Mouse (Mus musculus) liver, postnatal 0 days (tissue): Measurements from ENCODE around the gene Tinagl1. TPM values are rescaled to one million over a fixed set of nuclear protein-coding genes. Genes with fewer than 3 reads are reported as not detected.
A peak's percentile ranks its signal among the peaks of the same experiment; 100 is the strongest.

Experiments
- ATAC-seq: fragments of 200-750 bp; cut with Nextera tagmentation; 2 replicates; pipeline ENCODE4 v1.8.0; 2017; ENCODE audit warnings: mild to moderate bottlenecking, moderate library complexity
- DNase-seq: peaks from one replicate; pipeline ENCODE4 v3.0.0-alpha.2; 2016
- H3K27ac ChIP-seq: fragments of 300-500 bp; sonication (generic); 2 replicates; pipeline ENCODE4 v1.5.1; 2014; ENCODE audit warnings: antibody characterized with exemption, moderate library complexity, mild to moderate bottlenecking, low read depth
- H3K27me3 ChIP-seq: fragments of 300-500 bp; sonication (generic); 2 replicates; pipeline ENCODE4 v1.6.1; 2014; ENCODE audit warnings: low read length, control low read depth, mixed read lengths; ENCODE audit not compliant: insufficient read depth
- H3K36me3 ChIP-seq: fragments of 300-500 bp; sonication (generic); replicated peaks from 2 replicates; pipeline ENCODE4 v1.6.1; 2014; ENCODE audit warnings: mild to moderate bottlenecking, control low read depth, low read length, moderate library complexity, mixed read lengths; ENCODE audit not compliant: insufficient read depth
- H3K4me1 ChIP-seq: fragments of 300-500 bp; sonication (generic); 2 replicates; pipeline ENCODE4 v1.6.1; 2014; ENCODE audit warnings: antibody characterized with exemption, mild to moderate bottlenecking, control low read depth; ENCODE audit not compliant: insufficient read depth
- H3K4me2 ChIP-seq: fragments of 300-500 bp; sonication (generic); 2 replicates; pipeline ENCODE4 v1.6.1; 2014; ENCODE audit warnings: low read depth, mild to moderate bottlenecking, low read length, moderate library complexity, mixed read lengths
- H3K4me3 ChIP-seq: fragments of 300-500 bp; sonication (generic); 2 replicates; pipeline ENCODE4 v1.5.1; 2014; ENCODE audit warnings: low read depth, low read length
- H3K9ac ChIP-seq: fragments of 300-500 bp; sonication (generic); replicated peaks from 2 replicates; pipeline ENCODE4 v1.6.1; 2014; ENCODE audit warnings: mild to moderate bottlenecking, moderate library complexity
- H3K9me3 ChIP-seq: fragments of 300-500 bp; sonication (generic); 2 replicates; pipeline ENCODE4 v1.6.1; 2016; ENCODE audit warnings: mild to moderate bottlenecking, control low read depth, low read length, mixed read lengths
- CTCF ChIP-seq: sonication (generic); IDR thresholded peaks from 2 replicates; pipeline ENCODE4 v1.5.1; 2016; ENCODE audit warnings: antibody characterized with exemption, low read depth
- EP300 ChIP-seq: IDR thresholded peaks from 2 replicates; pipeline ENCODE4 v1.6.1; 2016; ENCODE audit warnings: antibody characterized with exemption, low read depth, mild to moderate bottlenecking
- WGBS: fragments of 180-500 bp; shearing (Covaris S2); extraction: QIAGEN DNeasy Blood & Tissue Kit; methylation state at CpG from one replicate; pipeline ENCODE4 v1.1.7; 2014; ENCODE audit not compliant: insufficient replicate concordance; 5-methylcytosine and 5-hydroxymethylcytosine counted together
- polyA plus RNA-seq: library from polyadenylated mRNA; unstranded; fragments of >200 nt; fragmentation: Nextera tagmentation; extraction: Ambion mirVana; gene quantifications from 2 replicates; pipeline ENCODE4 v1.2.1, GENCODE M21; 2015

Gene Tinagl1
- 22.6 and 22.9 TPM in 2 replicates for polyA plus RNA-seq

DNA sequence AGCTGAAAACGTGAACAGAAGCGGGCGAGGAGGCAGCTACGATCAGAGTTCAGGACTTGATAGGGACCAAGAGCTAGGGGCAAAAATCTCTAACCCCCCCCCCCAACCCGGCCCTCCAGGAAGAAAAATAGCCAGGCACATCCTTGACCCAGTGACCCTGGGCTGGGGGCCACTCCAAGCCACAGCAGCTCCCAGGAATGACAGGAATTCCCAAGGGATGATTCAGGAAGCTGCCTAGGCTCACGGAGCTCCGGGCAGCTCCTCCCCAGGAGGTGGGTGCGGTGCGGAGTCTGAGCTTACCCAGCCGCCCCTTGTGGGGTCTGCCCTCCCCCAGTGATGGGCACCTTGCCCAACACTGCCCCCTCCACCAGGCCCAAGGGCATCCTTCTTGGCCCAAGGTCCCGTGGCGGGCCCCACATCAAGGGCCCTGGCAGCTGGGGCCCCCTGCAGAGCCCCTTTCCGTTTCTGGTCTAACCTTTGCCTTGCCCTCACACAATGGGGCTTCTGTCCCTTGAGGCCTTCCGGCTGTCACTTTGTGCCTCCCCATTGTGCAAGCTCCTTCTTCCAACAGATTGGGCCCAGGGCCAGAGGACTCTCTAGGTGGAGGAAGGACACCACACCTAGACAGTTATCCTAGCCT, at the start of gene Tinagl1:
TSS of gene Tinagl1 (minus strand) at position 51 of the 640 bp plus-strand sequence.
- TF ChIP-seq EP300: no peak
- no peak for TF ChIP-seq CTCF
- 0 out of 2 replicates have a peak, but pooled peaks cover 9% of the 10 kb centered on the region for H3K27me3 ChIP-seq
- H3K4me2 ChIP-seq: peak within 1 kb of the TSS; percentile 67

DNA sequence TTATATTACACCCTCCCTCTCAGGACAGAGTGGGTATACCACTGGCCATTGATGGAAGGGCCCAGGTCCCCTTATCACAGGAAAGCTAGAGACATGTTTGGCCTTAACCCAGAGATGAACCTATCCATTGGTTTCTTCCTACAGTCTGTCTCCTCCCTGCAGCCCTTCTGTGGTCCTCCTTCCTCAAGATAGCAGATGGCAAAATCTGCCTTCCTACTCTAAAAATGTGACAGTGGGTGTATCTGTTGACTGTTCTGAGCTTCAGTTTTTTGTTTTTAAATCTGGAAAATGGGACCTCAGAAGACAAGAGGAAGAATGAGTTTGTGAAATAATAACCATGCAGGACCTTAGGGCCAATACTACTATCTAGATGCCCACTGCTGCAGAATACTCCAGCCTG, 49.1 kb upstream of the Tinagl1 start:
- ATAC-seq (no peak), DNase-seq (no peak)
- H3K4me3 ChIP-seq: no peak overlapping the region
- no peaks in the 10 kb centered on the region for H3K27me3 ChIP-seq
- H3K9me3 ChIP-seq: no peaks in the 10 kb centered on the region
- no peak overlapping the region for H3K4me2 ChIP-seq
- TF ChIP-seq CTCF: no peak
- TF ChIP-seq EP300: no peak
- H3K9ac ChIP-seq: no peak overlapping the region
- H3K27ac ChIP-seq: no peak overlapping the region
- no peaks in the 10 kb centered on the region for H3K4me1 ChIP-seq
- H3K36me3 ChIP-seq: no peaks in the 10 kb centered on the region

More for the DNA sequence above, at the start of gene Tinagl1:
- Histone ChIP-seq H3K9me3 (no peaks in the 10 kb centered on the region), H3K4me3 (peak within 1 kb of the TSS; percentile 38), H3K36me3 (no peaks in the 10 kb centered on the region), H3K4me1 (peaks cover 24% of the 10 kb centered on the region), H3K9ac (peak within 1 kb of the TSS; percentile 59), H3K27ac (peak within 1 kb of the TSS; percentile 78)
- peak; percentile 9; the same call in 1 of the 2 replicates for ATAC-seq
- WGBS: 5% methylated on average over 14 of the region's 14 CpGs
- peak; percentile 59 for DNase-seq

DNA sequence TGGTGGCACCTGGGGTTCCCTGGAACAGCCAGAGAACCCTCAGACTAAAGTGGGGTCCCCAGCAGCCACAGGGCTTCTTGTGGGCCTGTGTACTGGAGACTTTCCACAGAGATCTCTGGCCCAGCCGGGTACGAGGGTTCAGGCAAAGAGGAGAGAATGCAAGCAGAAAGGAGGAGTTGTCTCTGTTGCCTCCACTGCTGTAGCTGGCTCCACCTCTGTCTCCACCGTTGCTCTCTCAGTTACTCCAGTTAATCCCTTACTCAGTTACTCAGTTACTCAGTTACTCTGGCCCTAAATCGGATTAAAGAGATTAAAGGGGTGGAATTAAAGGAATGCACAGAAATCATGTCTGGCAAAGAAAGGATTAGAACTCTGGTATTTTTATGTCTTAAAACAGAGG, 47.3 kb upstream of the Tinagl1 start, which contains the start of gene Gm853:
TSS of gene Gm853 (minus strand) at position 223 of the 400 bp plus-strand sequence.
- H3K9me3 ChIP-seq: no peaks in the 10 kb centered on the region
- no peak within 1 kb of the TSS for H3K4me2 ChIP-seq
- no peaks in the 10 kb centered on the region for H3K27me3 ChIP-seq
- H3K4me3 ChIP-seq: no peak within 1 kb of the TSS
- no peaks in the 10 kb centered on the region for H3K4me1 ChIP-seq
- no peak for TF ChIP-seq CTCF
- TF ChIP-seq EP300: no peak
- WGBS: 66% methylated on average over 4 of the region's 4 CpGs
- ATAC-seq: no peak
- no peak within 1 kb of the TSS for H3K27ac ChIP-seq
- no peaks in the 10 kb centered on the region for H3K36me3 ChIP-seq
- no peak for DNase-seq
- no peak within 1 kb of the TSS for H3K9ac ChIP-seq

GRCm38 (mm10) chr4:130220176-130220575, 45.3 kb upstream of the Tinagl1 start:
- WGBS: 72% methylated on average over 9 of the region's 9 CpGs

GRCm38 (mm10) chr4:130215392-130215791, 40.5 kb upstream of the Tinagl1 start:
- TF ChIP-seq CTCF (no peak), EP300 (no peak)
- no peaks in the 10 kb centered on the region for H3K36me3 ChIP-seq
- H3K4me2 ChIP-seq: no peak overlapping the region
- H3K4me1 ChIP-seq: 0 out of 2 replicates have a peak, but pooled peaks cover 3% of the 10 kb centered on the region
- H3K9ac ChIP-seq: no peak overlapping the region
- no peak overlapping the region for H3K4me3 ChIP-seq
- DNase-seq: no peak
- ATAC-seq: no peak
- no peaks in the 10 kb centered on the region for H3K27me3 ChIP-seq
- no peak overlapping the region for H3K27ac ChIP-seq
- WGBS: 85% methylated on average over 8 of the region's 8 CpGs
- H3K9me3 ChIP-seq: no peaks in the 10 kb centered on the region

More at GRCm38 (mm10) chr4:130220176-130220575, 45.3 kb upstream of the Tinagl1 start:
- Histone ChIP-seq H3K36me3 (no peaks in the 10 kb centered on the region), H3K4me2 (no peak overlapping the region), H3K27ac (no peak overlapping the region), H3K4me1 (no peaks in the 10 kb centered on the region), H3K27me3 (no peaks in the 10 kb centered on the region), H3K4me3 (no peak overlapping the region), H3K9me3 (no peaks in the 10 kb centered on the region), H3K9ac (no peak overlapping the region)
- no peak for ATAC-seq
- no peak for TF ChIP-seq CTCF
- no peak for TF ChIP-seq EP300
- no peak for DNase-seq

DNA sequence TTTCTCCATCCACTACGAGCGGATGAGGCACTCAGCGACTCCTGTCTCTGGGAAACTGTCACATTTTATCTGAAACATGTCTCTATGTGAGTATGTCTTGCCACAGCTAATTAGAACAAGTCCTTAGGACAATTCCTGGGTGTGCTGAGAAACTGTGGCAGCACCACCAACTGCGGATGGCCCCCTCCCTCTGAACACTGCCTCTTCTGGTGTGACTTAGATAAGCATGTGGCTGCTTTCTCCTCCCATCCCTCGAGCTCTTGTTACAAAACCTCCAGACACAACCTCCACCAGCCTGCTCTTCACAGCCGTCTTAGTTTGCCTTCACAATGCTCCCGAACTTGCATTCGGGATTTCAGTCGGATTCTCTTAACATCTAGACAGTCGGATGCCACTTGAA, 38.9 kb upstream of the Tinagl1 start:
- no peak overlapping the region for H3K4me3 ChIP-seq
- H3K9ac ChIP-seq: no peak overlapping the region
- H3K36me3 ChIP-seq: no peaks in the 10 kb centered on the region
- WGBS: 64% methylated on average over 10 of the region's 10 CpGs
- H3K27ac ChIP-seq: no peak overlapping the region
- H3K9me3 ChIP-seq: no peaks in the 10 kb centered on the region
- H3K4me2 ChIP-seq: no peak overlapping the region
- DNase-seq: no peak
- 0 out of 2 replicates have a peak, but pooled peaks cover 3% of the 10 kb centered on the region for H3K4me1 ChIP-seq
- ATAC-seq: no peak; the same call in 1 of the 2 replicates
- no peaks in the 10 kb centered on the region for H3K27me3 ChIP-seq
- peak; percentile 17; the same call in 1 of the 2 replicates for TF ChIP-seq CTCF
- TF ChIP-seq EP300: no peak
